Mouse (Mus musculus) kidney, adult 2 months (tissue): Measurements from ENCODE around the gene Zfp869.

Experiments
- CTCF ChIP-seq: fragments of 200-500 bp; conservative IDR thresholded peaks from 2 replicates; pipeline ENCODE4 v1.5.1; 2011; ENCODE audit warnings: low read depth, mild to moderate bottlenecking, control low read depth, low read length, moderate library complexity, mixed read lengths; ENCODE audit not compliant: insufficient read depth, insufficient read length
- POLR2A ChIP-seq: fragments of 200-500 bp; IDR thresholded peaks from one replicate; pipeline ENCODE4 v1.6.1; 2011; ENCODE audit warnings: low read depth, low read length, control low read depth

DNA sequence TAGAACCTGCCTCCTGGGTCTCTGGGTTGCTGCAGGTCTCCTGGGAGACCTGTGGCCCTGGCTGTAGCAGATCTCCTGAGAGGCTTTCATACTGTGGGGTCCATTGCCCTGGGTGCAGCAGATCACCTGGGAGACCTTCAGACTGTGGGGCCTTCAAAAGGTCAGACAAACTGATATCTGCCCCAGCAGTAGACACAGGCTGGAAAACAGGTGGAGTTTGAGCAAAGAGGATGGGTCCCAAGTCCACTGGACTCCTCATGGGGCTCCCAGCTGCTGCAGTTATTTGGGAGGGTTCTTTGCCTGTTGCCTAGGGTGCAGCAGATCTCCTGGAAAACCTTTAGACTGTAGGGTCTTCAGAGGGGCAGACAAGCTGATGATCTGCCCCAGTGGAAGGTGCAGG is 49.2 kb downstream of the Zfp869 start:
- TF ChIP-seq POLR2A (no peak), CTCF (no peak)
